Mouse (Mus musculus): ENCODE measurements at regions not wholly inside any gene's neighbourhood (a gene's known extent, or its start where the extent isn't known, plus 50 kb on each side); places are given as distances from the start of the nearest gene placed in this dataset.

DNA sequence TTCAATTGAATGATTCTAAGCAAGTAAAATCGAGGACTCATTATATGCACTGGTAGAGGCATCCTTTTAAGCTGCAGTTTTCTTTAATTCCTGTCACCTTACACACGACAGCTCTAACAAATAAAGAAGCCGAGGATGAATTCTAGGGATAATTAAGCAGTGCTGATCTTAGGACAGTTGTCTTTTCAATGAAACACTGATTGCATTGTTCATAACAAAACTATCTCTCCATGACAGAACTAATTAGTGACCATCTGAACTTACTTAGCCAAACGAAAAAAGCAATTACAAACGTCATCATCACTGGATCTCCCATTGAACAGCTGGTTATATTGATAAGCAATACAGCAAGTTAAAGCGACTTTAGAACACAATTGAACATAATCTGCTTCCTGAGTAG, 1579.7 kb upstream of the G6pd2 start:
- ATAC-seq (replicated peaks; ENCODE audit: low FRiP score, poor library complexity, severe bottlenecking): no peak

DNA sequence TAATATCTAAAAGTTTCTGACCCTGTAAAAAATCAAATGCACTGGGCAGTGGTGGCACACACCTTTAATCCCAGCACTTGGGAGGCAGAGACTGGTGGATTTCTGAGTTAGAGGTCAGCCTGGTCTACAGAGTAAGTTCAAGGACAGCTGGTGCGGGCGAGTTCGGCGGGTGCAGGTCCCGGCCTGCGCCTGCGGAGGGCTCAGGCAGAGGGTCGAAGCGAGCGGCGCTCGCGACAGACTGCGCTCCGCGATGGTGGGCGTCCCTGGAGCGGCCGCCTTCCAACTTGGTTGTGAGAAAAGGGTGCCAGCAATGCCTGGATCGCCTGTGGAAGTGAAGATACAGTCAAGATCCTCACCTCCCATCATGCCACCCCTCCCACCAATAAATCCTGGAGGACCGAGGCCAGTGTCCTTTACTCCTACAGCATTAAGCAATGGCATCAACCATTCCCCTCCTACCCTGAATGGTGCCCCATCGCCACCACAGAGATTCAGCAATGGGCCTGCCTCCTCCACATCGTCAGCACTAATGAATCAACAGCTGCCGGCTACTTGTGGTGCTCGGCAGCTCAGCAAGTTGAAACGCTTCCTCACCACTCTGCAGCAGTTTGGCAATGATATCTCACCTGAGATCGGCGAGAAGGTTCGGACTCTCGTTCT, 1577.3 kb upstream of the G6pd2 start:
- ATAC-seq (replicated peaks; ENCODE audit: low FRiP score, poor library complexity, severe bottlenecking): peak; percentile 92

- ATAC-seq (replicated peaks; ENCODE audit: low FRiP score, poor library complexity, severe bottlenecking): no peak
These were observed 1564.4 kb upstream of the G6pd2 start for GRCm38 (mm10) chr5:60244185-60244584.

DNA sequence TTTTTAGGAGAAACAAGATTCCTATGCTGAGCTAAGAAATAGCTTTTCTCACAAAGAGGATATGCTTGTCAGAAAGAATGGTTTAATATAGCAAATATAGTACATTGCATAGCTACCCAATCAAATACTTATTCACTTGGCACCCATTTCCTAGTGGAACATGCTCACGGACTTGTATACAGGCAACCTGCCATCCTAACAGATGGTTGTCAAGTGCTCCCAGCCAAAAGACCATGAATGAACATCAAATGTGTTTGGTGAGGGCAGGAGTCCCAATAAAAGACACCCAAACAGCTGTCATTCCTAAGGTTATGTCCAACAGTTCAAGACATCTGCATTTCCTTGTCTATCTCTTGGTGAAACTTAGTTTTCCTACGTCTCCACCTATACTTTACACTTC, 1531.9 kb upstream of the G6pd2 start:
- ATAC-seq (replicated peaks; ENCODE audit: low FRiP score, poor library complexity, severe bottlenecking): no peak
